Mouse (Mus musculus): ENCODE measurements at regions not wholly inside any gene's neighbourhood (a gene's known extent, or its start where the extent isn't known, plus 50 kb on each side); places are given as distances from the start of the nearest gene placed in this dataset.

DNA sequence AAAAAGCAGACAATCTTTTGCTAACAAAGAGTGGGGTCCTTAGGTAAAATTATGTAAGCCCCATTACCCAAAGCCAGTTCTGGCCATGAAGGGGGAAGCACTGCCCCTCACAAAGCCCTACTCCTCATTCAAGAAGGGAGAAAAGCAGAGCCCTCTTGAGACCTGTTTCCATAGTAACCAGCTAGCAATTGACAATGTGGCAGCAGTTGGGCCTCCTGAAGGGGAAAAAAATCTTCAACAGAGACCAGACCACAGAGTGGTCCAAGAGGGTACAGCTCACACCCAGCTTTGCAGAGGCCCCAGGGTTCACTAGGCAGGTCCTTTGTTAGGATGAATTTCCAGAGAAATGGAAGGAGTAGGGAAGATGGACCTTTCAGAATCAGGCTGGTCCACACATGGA lies 271.8 kb downstream of the Tox3 start:
- H3K27ac ChIP-seq (ENCODE audit: insufficient read depth, low read depth, low read length) = no peak overlapping the region
- H3K36me3 ChIP-seq (ENCODE audit: control insufficient read depth, insufficient read depth, low read length) = no peaks in the 10 kb centered on the region
- TF ChIP-seq CTCF (IDR thresholded peaks at IDR 0.05; ENCODE audit: extremely low read depth, insufficient read length, insufficient replicate concordance, low read depth, low read length) = no peak
- TF ChIP-seq POLR2A (IDR thresholded peaks at IDR 0.05; ENCODE audit: low read depth, low read length) = no peak
- no peaks in the 10 kb centered on the region for H3K27me3 ChIP-seq (ENCODE audit: control insufficient read depth, insufficient read depth, low read length)
- no peaks in the 10 kb centered on the region for H3K4me1 ChIP-seq (ENCODE audit: control insufficient read depth, insufficient read depth, insufficient read length, low read length)
- H3K4me3 ChIP-seq (ENCODE audit: low read depth, low read length) = no peak overlapping the region

DNA sequence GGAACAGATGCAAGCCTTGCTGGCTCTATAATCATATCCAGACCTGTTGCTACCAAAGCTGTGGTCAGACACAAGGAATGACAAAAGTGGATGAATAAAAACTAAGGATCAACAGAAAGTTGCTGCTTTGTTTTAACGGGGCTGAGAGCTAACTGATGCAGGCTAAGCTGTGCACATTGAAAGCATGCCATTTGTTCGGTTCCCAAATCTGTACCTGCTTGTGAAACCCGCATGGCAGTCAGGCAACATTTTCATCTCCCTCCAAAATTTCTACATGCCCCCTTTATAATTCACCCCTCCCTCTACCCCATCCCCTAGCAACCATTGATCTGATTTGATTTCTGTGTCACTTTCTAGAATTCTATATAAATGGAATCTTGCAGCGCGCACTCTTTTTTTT lies 272.3 kb downstream of the Tox3 start:
- Histone ChIP-seq H3K27ac (ENCODE audit: insufficient read depth, low read depth, low read length) (no peak overlapping the region), H3K4me3 (ENCODE audit: low read depth, low read length) (no peak overlapping the region), H3K4me1 (ENCODE audit: control insufficient read depth, insufficient read depth, insufficient read length, low read length) (no peaks in the 10 kb centered on the region), H3K27me3 (ENCODE audit: control insufficient read depth, insufficient read depth, low read length) (no peaks in the 10 kb centered on the region), H3K36me3 (ENCODE audit: control insufficient read depth, insufficient read depth, low read length) (no peaks in the 10 kb centered on the region)
- TF ChIP-seq CTCF (IDR thresholded peaks at IDR 0.05; ENCODE audit: extremely low read depth, insufficient read length, insufficient replicate concordance, low read depth, low read length) (no peak), POLR2A (IDR thresholded peaks at IDR 0.05; ENCODE audit: low read depth, low read length) (no peak)
- WGBS = 90% methylated on average over 5 of the region's 5 CpGs

DNA sequence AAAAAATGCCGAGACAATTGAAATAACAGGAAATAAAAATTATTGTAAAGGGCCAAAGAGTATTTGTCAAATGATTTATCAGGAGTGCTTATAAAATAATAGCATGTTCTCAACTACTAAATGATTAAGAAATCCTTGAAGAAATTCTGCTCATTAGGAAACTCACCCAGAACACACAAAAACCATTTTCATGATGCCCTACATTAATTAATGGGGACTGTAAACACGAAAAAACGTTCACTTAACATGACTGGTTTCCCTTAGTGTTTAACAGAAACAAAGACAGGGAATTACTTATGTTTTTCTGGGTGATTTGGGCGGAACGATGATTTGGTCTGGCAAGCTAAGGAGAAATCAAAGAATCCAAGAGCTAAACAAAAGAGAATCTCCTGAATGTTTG lies 278.1 kb downstream of the Tox3 start:
- H3K4me1 ChIP-seq (ENCODE audit: control insufficient read depth, insufficient read depth, insufficient read length, low read length) = no peaks in the 10 kb centered on the region
- H3K27me3 ChIP-seq (ENCODE audit: control insufficient read depth, insufficient read depth, low read length) = no peaks in the 10 kb centered on the region
- H3K4me3 ChIP-seq (ENCODE audit: low read depth, low read length) = no peak overlapping the region
- no peaks in the 10 kb centered on the region for H3K36me3 ChIP-seq (ENCODE audit: control insufficient read depth, insufficient read depth, low read length)
- H3K27ac ChIP-seq (ENCODE audit: insufficient read depth, low read depth, low read length) = no peak overlapping the region
- WGBS = 43% methylated on average over 5 of the region's 5 CpGs
- no peak for TF ChIP-seq CTCF (IDR thresholded peaks at IDR 0.05; ENCODE audit: extremely low read depth, insufficient read length, insufficient replicate concordance, low read depth, low read length)
- TF ChIP-seq POLR2A (IDR thresholded peaks at IDR 0.05; ENCODE audit: low read depth, low read length) = no peak

DNA sequence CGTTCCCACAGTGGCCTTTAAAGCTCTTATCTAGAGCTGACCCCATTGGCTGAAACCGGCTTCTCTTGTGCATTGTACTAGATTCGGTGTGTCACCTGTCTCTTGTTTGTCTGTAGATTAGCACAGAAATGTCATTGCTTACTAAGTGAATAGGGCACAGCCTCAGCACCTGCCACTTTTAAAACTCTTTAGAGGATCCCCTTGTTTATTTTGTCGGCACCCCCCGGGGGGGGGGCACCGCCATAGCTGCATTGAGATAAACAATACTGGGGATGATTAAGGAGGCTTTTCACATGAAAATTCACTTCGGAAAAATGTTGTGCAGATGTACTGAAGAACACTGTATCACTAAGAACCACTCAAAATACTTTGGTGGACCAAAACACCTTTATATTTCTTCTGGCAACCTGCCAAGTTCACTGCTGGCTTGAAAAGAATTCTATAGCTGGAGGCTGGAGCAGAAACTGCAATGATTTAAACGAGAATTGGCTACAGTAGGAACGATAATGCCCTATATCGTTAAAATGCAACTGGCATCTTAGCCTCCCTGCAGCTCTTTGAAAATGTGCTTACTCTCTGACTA lies 278.6 kb downstream of the Tox3 start:
- no peak for TF ChIP-seq POLR2A (IDR thresholded peaks at IDR 0.05; ENCODE audit: low read depth, low read length)
- TF ChIP-seq CTCF (IDR thresholded peaks at IDR 0.05; ENCODE audit: extremely low read depth, insufficient read length, insufficient replicate concordance, low read depth, low read length) = no peak
- no peaks in the 10 kb centered on the region for H3K36me3 ChIP-seq (ENCODE audit: control insufficient read depth, insufficient read depth, low read length)
- WGBS = 9% methylated on average over 10 of the region's 10 CpGs

DNA sequence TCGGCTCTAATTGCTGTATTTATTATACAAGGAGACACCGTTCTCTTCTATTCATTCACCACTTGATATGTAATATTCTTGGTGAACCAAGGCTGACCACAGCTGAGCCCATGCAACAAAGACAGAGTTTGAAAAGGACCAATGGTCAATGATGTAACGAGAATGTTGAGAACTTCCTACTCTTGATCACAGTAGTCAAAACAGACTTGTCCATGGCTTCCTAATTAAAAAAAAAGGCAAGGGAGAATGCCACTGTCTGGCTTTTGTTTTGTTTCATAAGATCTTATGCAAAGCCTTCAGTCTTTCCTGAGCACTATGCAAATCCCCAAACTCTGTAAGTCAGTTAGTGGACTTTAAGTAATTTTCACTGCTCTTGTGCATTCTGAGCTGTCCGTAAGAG lies 279.7 kb downstream of the Tox3 start:
- WGBS = 86% methylated on average over 4 of the region's 4 CpGs
- no peak for TF ChIP-seq CTCF (IDR thresholded peaks at IDR 0.05; ENCODE audit: extremely low read depth, insufficient read length, insufficient replicate concordance, low read depth, low read length)
- no peak for TF ChIP-seq POLR2A (IDR thresholded peaks at IDR 0.05; ENCODE audit: low read depth, low read length)
- H3K36me3 ChIP-seq (ENCODE audit: control insufficient read depth, insufficient read depth, low read length) = no peaks in the 10 kb centered on the region
- H3K4me1 ChIP-seq (ENCODE audit: control insufficient read depth, insufficient read depth, insufficient read length, low read length) = no peaks in the 10 kb centered on the region
- no peaks in the 10 kb centered on the region for H3K27me3 ChIP-seq (ENCODE audit: control insufficient read depth, insufficient read depth, low read length)
- no peak overlapping the region for H3K27ac ChIP-seq (ENCODE audit: insufficient read depth, low read depth, low read length)
- no peak overlapping the region for H3K4me3 ChIP-seq (ENCODE audit: low read depth, low read length)

More for the DNA sequence above, 278.6 kb downstream of the Tox3 start:
- Histone ChIP-seq H3K27me3 (ENCODE audit: control insufficient read depth, insufficient read depth, low read length) (no peaks in the 10 kb centered on the region), H3K4me1 (ENCODE audit: control insufficient read depth, insufficient read depth, insufficient read length, low read length) (no peaks in the 10 kb centered on the region), H3K4me3 (ENCODE audit: low read depth, low read length) (no peak overlapping the region), H3K27ac (ENCODE audit: insufficient read depth, low read depth, low read length) (no peak overlapping the region)

DNA sequence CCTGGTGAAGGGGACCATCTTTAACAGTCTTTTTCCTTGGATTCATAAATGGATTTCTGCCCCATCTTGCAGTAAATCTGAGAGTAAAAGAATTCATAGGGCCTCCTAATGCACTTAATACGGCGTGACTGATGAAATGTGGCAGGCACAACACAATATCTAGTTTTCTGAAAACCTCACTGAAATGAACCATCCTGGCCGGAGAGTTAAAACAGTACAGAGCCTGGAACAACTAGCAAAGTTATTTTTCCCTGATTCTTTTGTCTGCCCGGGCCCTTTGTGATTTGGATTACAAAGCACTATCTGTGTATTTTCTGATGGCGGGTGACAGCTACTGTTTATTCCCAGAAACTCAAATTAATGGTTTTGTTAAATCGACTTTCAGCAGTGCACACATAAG lies 283.8 kb downstream of the Tox3 start:
- H3K27ac ChIP-seq (ENCODE audit: insufficient read depth, low read depth, low read length) = no peak overlapping the region

DNA sequence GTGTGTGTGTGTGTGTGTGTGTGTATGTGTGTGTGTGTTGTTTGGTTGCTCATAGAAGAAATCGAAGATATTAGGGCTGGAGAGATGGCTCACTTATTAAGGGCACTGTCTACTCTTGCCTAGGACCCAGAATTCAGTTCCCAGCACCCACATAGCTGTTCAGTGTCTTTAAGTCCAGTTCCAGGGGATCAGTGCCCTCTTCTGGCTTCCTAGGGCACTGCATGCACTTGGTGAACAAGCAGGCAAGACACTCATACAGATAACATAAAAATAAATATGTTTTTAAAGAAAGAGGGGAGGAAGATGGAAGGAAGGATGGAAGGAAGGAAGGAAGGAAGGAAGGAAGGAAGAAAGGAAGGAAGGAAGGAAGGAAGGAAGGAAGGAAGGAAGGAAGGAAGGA lies 284.9 kb downstream of the Tox3 start:
- H3K4me3 ChIP-seq (ENCODE audit: low read depth, low read length) = no peak overlapping the region
- H3K36me3 ChIP-seq (ENCODE audit: control insufficient read depth, insufficient read depth, low read length) = no peaks in the 10 kb centered on the region
- no peaks in the 10 kb centered on the region for H3K27me3 ChIP-seq (ENCODE audit: control insufficient read depth, insufficient read depth, low read length)
- no peak for TF ChIP-seq CTCF (IDR thresholded peaks at IDR 0.05; ENCODE audit: extremely low read depth, insufficient read length, insufficient replicate concordance, low read depth, low read length)
- H3K27ac ChIP-seq (ENCODE audit: insufficient read depth, low read depth, low read length) = no peak overlapping the region
- 96% methylated on average over 1 of the region's 1 CpGs for WGBS
- H3K4me1 ChIP-seq (ENCODE audit: control insufficient read depth, insufficient read depth, insufficient read length, low read length) = no peaks in the 10 kb centered on the region

More for the DNA sequence above, 283.8 kb downstream of the Tox3 start:
- H3K27me3 ChIP-seq (ENCODE audit: control insufficient read depth, insufficient read depth, low read length) = no peaks in the 10 kb centered on the region
- no peaks in the 10 kb centered on the region for H3K36me3 ChIP-seq (ENCODE audit: control insufficient read depth, insufficient read depth, low read length)
- no peak overlapping the region for H3K4me3 ChIP-seq (ENCODE audit: low read depth, low read length)
- 53% methylated on average over 6 of the region's 6 CpGs for WGBS
- TF ChIP-seq CTCF (IDR thresholded peaks at IDR 0.05; ENCODE audit: extremely low read depth, insufficient read length, insufficient replicate concordance, low read depth, low read length) = no peak
- no peaks in the 10 kb centered on the region for H3K4me1 ChIP-seq (ENCODE audit: control insufficient read depth, insufficient read depth, insufficient read length, low read length)

Measured in small intestine, adult 2 months (tissue).